Mouse (Mus musculus) thymus, adult 2 months (tissue): ENCODE measurements around the gene Als2. TPM values are rescaled to one million over a fixed set of nuclear protein-coding genes. Genes with fewer than 3 reads are reported as not detected.

Source experiments
- DNase-seq: peaks from one replicate; pipeline ENCODE4 v3.0.0; 2021
- H3K27ac ChIP-seq: fragments of 200-500 bp; 2 replicates; pipeline ENCODE4 v1.5.1; 2012; ENCODE audit warnings: low read length, control low read depth; ENCODE audit not compliant: control insufficient read depth, insufficient read depth
- H3K27me3 ChIP-seq: fragments of 200-500 bp; 2 replicates; pipeline ENCODE4 v1.6.1; 2012; ENCODE audit warnings: mild to moderate bottlenecking, low read length, moderate library complexity, mixed read lengths; ENCODE audit not compliant: control insufficient read depth, insufficient read depth
- H3K36me3 ChIP-seq: fragments of 200-500 bp; 2 replicates; pipeline ENCODE4 v1.6.1; 2012; ENCODE audit warnings: mild to moderate bottlenecking, low read length, moderate library complexity; ENCODE audit not compliant: control insufficient read depth, insufficient read depth
- H3K4me1 ChIP-seq: fragments of 200-500 bp; replicated peaks from 2 replicates; pipeline ENCODE4 v1.6.1; 2012; ENCODE audit warnings: low read length; ENCODE audit not compliant: control insufficient read depth, insufficient read depth
- H3K4me3 ChIP-seq: fragments of 200-500 bp; 2 replicates; pipeline ENCODE4 v1.5.1; 2012; ENCODE audit warnings: mild to moderate bottlenecking, low read length, control low read depth, moderate library complexity; ENCODE audit not compliant: control insufficient read depth, insufficient read depth
- CTCF ChIP-seq: fragments of 200-500 bp; IDR thresholded peaks from 2 replicates; pipeline ENCODE4 v1.5.1; 2012; ENCODE audit warnings: mild to moderate bottlenecking, control low read depth, low read length, moderate library complexity, borderline replicate concordance; ENCODE audit not compliant: control insufficient read depth, poor library complexity, insufficient read depth; ENCODE audit errors: extremely low read depth
- POLR2A ChIP-seq: fragments of 200-500 bp; IDR thresholded peaks from 2 replicates; pipeline ENCODE4 v1.6.1; 2012; ENCODE audit warnings: mild to moderate bottlenecking, low read length, control low read depth, moderate library complexity; ENCODE audit not compliant: control insufficient read depth, poor library complexity, insufficient read depth; ENCODE audit errors: extremely low read depth
- WGBS: fragments of 180-500 bp; shearing (Covaris S2); methylation state at CpG from one replicate; pipeline ENCODE4 v1.1.7; 2018; 5-methylcytosine and 5-hydroxymethylcytosine counted together
- polyA plus RNA-seq: library from polyadenylated mRNA; depleted of rRNA; stranded (reverse); fragments of >200 nt; gene quantifications from 2 replicates; pipeline ENCODE4 v1.2.3, GENCODE M21; 2012

Gene Als2
- polyA plus RNA-seq, 1 experiment, result 15.9 TPM

DNA sequence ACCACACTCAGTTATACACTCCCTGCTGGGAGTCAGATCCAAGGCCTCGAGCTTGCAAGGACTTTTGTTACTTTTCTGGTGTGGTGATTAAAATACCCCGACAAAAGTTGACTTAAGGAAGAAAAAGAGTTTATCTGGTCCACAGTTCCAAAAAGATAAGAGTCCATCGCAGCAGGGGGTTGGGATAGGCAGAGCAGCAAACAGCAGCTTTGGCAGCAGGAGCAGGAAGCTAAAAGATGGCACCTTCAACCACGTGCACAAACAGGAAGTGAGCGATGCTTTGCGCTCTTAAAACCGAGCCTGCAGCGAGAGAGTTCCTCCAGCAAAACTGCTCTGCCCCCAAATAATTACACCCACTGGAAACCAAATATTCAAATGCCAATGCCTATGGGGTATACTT, 31.9 kb upstream of the Als2 start:
- Histone ChIP-seq H3K4me1 (no peaks in the 10 kb centered on the region), H3K36me3 (no peaks in the 10 kb centered on the region), H3K27me3 (no peaks in the 10 kb centered on the region), H3K27ac (no peak overlapping the region), H3K4me3 (no peak overlapping the region)
- no peak for DNase-seq
- TF ChIP-seq CTCF (no peak), POLR2A (no peak)
- WGBS, result 67% methylated on average over 8 of the region's 8 CpGs

DNA sequence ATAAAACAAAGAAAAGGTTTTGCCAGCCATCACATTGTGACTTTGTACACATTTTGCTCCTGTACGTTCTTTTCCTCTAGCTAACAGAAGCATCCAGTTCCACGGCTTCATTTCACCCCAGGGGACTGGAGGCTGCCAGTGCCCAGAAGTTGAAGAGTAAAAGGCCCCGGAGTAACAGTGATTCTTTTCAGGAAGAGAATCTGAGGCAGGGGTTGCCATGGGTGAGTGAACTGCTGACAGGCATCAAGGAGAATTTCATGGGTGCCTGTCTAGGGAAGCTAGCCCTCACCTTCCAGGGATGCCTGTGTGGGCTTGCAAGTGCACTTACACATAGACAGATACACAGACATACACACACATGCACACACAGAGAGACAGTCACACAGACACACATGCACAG, 20.7 kb upstream of the Als2 start:
- 90% methylated on average over 3 of the region's 3 CpGs for WGBS
- no peak overlapping the region for H3K27ac ChIP-seq
- H3K4me3 ChIP-seq, result no peak overlapping the region
- H3K4me1 ChIP-seq, result no peaks in the 10 kb centered on the region
- DNase-seq, result no peak
- TF ChIP-seq POLR2A, result no peak
- TF ChIP-seq CTCF, result no peak
- no peaks in the 10 kb centered on the region for H3K27me3 ChIP-seq
- H3K36me3 ChIP-seq, result no peaks in the 10 kb centered on the region

DNA sequence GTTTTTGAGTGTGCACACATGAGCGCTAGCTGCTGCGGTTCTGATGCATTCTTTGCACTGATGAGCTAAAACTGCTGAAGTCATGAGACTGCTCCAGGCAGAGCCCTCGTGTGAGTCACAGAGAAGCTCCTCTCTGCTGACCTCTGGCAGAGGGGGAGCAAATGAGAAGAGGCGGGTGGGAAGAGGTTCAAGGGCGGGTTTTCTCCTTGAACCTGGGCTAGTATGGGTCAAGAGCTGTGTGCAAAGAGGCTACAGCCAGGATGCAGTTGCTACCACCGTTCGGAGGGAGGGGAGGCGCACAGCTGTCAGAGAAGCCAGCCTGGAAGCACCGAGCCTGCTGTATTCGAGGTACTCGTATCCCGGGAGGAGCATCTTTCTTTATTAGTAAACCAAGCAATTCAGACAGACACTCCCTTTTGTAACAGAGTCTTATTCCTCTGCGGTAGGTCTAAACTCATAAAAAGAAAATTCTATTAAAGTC, 19.8 kb upstream of the Als2 start, which contains the start of gene Cdk15:
TSS of gene Cdk15 (plus strand) at position 156 of the 481 bp plus-strand sequence.
- no peaks in the 10 kb centered on the region for H3K27me3 ChIP-seq
- no peak within 1 kb of the TSS for H3K27ac ChIP-seq
- H3K4me1 ChIP-seq, result no peaks in the 10 kb centered on the region
- no peak for TF ChIP-seq POLR2A
- no peak for TF ChIP-seq CTCF
- H3K4me3 ChIP-seq, result no peak within 1 kb of the TSS
- no peak for DNase-seq
- WGBS, result 57% methylated on average over 13 of the region's 13 CpGs
- no peaks in the 10 kb centered on the region for H3K36me3 ChIP-seq

DNA sequence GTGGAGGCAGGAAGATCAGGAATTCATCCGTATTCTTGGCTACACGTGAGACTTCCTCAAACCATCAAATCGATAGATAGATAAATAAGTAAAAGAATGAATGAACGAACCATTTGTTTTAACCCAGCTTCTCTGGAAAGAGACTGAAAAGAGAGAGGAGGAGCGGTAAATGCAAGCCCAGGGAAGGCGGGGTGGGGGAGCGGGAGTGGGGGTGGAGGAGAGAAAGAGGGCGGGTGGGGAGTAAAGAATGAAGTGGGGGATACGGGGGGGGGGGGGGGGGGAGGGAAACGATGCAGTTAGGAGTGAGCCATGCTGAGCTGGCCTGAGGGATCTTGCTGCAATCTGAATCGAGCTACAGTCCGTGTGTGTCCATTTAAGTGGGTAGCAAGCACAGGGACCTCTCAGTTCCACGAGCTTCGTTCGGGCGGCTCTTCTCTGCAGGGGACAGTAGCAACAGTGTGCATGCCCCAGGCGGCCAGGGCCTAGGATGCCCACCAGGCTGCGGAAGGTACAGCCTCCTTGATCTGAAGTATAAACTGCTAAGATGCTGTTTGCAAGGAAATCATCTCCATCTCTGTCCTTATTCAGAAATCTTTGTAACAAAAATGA, 16.4 kb upstream of the Als2 start:
- TF ChIP-seq POLR2A (no peak), CTCF (no peak)
- Histone ChIP-seq H3K36me3 (no peaks in the 10 kb centered on the region), H3K4me3 (no peak overlapping the region), H3K27ac (no peak overlapping the region), H3K4me1 (no peaks in the 10 kb centered on the region), H3K27me3 (no peaks in the 10 kb centered on the region)
- no peak for DNase-seq
- WGBS, result 45% methylated on average over 17 of the region's 18 CpGs

DNA sequence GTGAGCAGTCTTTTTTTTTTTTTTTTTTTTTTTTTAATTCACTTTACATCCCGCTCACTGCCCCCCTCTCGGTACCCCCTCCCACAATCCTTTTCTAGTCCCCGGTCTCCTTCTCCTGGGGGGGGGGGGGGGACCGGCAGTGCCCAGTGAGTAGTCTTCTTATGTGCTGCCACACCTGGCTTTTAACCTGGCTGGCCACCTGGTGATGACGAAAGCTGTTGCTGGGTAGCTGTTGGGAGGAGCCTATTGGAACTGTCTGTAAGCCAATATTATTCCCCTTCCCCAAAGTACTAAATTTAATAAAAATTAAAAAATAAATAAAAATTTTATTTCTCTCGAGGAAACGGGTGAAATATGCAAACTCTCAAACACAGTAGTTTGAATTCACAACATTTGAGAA, 15.7 kb upstream of the Als2 start:
- Histone ChIP-seq H3K27ac (no peak overlapping the region), H3K4me3 (no peak overlapping the region), H3K36me3 (no peaks in the 10 kb centered on the region), H3K4me1 (no peaks in the 10 kb centered on the region), H3K27me3 (no peaks in the 10 kb centered on the region)
- TF ChIP-seq CTCF (no peak), POLR2A (no peak)
- 30% methylated on average over 6 of the region's 7 CpGs for WGBS
- no peak for DNase-seq

DNA sequence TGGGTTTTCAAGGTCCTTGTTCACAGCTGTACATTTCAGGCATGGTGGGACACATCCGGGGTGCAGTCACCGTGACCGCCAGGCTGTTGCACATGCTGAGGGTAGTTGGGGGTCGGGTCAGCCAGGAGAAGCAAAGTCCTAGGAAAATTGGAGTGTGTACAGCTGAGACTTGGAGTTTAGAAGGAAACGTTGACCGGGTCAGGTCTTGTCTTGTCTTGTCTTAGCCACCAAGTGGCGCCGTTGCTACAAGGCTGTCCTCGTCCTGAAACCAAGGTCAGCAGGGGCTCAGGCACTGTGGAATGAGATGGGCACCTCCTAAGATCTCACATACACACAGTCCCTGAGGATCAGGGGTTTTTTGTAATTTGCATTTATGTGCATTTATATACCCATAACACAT, 10.6 kb upstream of the Als2 start:
- Histone ChIP-seq H3K4me1 (peaks cover 6% of the 10 kb centered on the region; the same call in 1 of the 2 replicates), H3K27ac (no peak overlapping the region), H3K4me3 (no peak overlapping the region), H3K27me3 (no peaks in the 10 kb centered on the region), H3K36me3 (no peaks in the 10 kb centered on the region)
- no peak for TF ChIP-seq POLR2A
- no peak for TF ChIP-seq CTCF
- WGBS, result 8% methylated on average over 9 of the region's 9 CpGs
- DNase-seq, result peak; percentile 31

- WGBS, result 80% methylated on average over 2 of the region's 2 CpGs
- no peak for TF ChIP-seq CTCF
- TF ChIP-seq POLR2A, result no peak
- Histone ChIP-seq H3K36me3 (no peaks in the 10 kb centered on the region), H3K27me3 (no peaks in the 10 kb centered on the region), H3K4me1 (peaks cover 6% of the 10 kb centered on the region; the same call in 1 of the 2 replicates), H3K27ac (no peak overlapping the region), H3K4me3 (no peak overlapping the region)
- no peak for DNase-seq
Observed at GRCm38 (mm10) chr1:59243770-59244169, 6.7 kb upstream of the Als2 start.
